Mouse (Mus musculus) layer of hippocampus, postnatal 10 days (tissue): ENCODE data around the gene Mea1. TPM values are rescaled to one million over a fixed set of nuclear protein-coding genes. Genes with fewer than 3 reads are reported as not detected.

Experiments
- DNase-seq, 2 experiments: peaks; one replicate each; pipeline ENCODE4 v3.0.0; 2021; ENCODE audit warnings: low spot score in 2 of 2
- long read RNA-seq: library from polyadenylated mRNA; stranded (forward); transcript quantifications from one replicate; pipeline ENCODE4 v2.0.0, GENCODE M21; 2023
- total RNA-seq, 2 experiments: library from RNA; stranded (reverse); gene quantifications; 2 replicates each; pipeline ENCODE4 v1.2.3; 2021

The Mea1 gene
- 100 to 1,000 TPM; 118 TPM for total RNA-seq
- long read RNA-seq, transcript Mea1-206 (4 exons, 945 nt): major isoform, 99 of 148 reads
- long read RNA-seq, transcript Mea1-201 (4 exons, 859 nt): minor isoform, 11 of 148 reads
- long read RNA-seq, transcript Mea1-207 (4 exons, 673 nt): minor isoform, 5 of 148 reads
- long read RNA-seq, transcript Mea1-205 (3 exons, 757 nt): minor isoform, 23 of 148 reads
- long read RNA-seq, partial matches to known transcripts: 2 of 148 reads
- long read RNA-seq, other reads (novel, unspliced or antisense): 5 of 148 reads

DNA sequence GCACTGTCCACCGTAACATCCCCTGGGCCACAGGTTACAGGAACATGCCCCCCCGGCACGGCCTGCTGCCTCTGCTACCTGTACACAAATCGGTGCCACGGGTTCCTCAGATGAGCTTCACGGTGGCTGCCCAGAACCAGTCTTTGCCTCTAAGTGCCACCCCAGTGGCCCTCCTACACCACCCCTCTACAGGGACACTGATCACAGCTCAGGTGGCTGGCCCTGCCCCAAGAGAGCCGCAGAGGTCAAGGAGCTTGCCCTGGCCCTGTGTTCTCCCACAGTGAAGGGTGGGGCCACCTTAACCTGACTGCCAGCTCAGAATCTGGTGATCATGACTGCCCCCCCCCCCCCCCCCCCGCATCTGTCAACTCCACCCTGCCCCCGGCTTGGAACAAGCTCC lies at the start of gene Mea1:
Gene Mea1, plus strand, starts transcription at position 378 of the 400 bp plus-strand sequence.
- DNase-seq: no peak

DNA sequence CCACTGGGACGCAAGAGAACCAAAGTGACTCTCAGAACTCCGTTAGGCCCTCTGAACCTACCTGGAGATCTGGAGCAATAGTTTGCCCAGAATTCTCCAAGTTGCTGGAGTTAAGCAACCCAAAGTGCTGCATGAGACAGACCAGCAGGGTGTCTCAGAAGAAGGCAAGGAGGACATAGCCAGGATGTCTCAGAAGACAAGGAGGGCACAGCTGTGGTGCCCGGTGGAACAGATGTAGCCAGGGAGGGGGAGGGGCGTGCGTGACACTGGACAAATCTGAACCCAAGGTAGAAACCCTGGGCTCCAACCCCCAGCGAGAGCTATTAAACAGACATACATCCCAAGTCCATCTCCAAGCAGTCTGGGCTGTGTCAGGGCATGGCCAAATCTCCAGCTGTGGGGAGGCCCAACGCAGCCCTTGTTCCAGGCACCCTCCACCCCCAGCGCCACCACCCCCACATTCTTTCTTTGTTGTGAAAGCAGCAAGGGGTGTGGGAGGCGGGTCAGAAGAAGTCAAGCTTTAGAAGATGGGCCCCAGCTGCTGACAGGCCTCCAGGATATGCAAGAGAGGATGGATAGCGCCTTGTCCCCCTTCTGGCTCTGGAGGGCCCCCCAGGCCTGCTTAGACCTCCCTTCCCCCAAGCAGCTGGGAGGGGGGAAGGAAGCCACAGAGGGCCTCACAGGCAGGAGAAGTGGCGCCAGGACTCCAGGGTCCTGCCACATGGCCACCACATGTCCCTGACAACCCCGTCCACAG lies 48.7 kb upstream of the Mea1 start:
- no peak for DNase-seq

DNA sequence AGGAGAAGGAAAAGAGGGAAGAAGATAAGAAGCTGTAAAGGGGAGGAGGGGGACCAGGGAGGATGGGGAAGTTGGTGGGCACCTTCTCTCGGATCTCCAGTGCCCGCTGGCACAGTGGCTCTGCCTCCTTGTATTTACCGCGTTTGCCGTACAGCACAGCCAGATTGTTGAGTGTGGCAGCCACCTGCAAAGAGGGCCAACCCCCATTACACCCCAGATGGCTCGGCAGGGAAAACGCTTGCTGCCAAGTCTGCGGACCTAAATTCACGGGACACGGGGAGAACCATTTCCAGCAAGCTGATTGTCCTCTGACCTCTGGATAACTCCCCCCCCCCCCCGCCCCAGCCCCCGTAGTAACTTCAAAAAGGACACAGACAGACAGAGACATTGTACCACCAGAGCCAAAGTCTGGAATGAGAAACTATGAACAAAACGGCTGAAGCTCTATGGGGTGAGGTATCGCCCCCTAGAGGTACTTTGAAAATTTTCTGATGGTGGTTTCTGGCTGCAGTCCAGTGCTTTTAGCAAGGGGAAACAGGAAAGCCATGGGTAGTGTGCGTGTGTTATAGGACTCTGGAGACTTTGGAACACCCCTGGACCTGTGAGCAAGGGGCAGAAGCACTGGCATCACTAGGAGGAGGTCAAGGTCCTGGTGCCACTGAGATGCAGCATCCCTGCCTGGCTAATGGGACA lies 41.6 kb upstream of the Mea1 start:
- peak; percentile 80 to 84 for DNase-seq

DNA sequence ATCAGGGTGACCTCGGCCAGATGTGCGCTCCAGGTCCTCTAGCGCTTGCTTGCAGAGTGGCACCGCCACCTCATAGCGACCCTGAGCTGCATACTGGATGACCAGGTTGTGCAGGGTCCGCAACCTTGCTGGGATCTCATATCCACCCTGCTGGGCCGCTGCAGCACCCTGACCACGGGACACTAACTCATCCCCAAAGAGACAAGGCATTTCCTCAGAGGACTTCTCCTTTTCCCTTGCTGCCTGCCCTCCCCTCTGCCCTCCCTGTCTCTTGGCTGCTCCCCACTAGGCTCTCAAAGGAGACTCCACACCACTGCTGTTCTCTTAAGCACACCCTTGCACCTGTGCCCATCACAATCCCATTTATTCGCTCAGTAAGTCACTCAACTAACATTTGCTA lies 38.7 kb upstream of the Mea1 start:
- no peak for DNase-seq

DNA sequence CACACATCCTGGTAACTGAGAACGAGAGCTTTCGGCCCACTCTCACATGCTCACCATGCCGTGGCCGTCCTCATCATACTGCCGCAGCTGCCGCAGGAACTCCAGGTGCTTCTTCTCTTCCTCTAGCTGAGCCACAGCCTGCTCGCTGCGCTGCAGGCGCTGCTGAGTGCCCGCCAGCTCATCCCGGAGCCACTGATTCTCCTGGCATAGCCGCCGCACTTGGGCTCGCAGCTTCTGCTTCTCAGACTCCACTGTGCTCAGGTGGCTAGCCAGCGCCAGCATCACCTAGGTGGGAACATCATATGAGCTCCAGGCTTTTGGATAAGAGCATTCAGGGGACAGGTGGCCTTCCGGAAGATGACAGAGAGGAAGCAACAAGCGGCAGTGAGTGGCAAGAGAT lies 36.5 kb upstream of the Mea1 start:
- DNase-seq: no peak

DNA sequence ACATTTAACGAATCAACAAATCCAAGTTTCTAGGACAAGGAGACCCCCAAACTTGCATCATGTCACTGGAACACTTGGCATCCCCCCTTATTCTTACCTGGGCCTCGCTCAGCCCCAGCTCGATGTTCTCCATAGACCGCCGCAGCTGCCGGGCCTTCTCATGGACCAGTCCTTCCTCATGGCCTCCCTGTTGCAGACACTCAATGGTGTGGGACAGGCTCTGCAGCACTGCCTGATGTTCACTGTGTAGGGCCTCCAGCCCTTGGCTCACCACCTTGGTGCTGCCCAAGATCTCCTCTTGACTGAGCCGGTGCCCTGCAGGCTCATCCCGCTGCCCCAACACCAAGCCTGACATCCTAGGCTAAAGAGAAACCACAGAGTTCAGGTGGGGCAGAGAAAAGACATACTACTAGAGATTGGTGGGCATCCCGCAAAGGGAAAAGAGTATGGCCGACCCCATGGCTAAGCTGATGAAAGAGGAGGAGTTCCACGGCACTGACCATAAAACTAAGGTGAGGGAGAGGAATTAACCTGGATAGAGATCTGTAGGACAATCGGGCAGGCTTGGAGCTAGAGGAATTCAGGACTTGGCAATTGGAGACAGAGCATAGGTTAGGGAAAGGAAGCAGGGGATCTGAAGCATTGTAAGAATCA lies 34.3 kb upstream of the Mea1 start:
- DNase-seq: no peak

DNA sequence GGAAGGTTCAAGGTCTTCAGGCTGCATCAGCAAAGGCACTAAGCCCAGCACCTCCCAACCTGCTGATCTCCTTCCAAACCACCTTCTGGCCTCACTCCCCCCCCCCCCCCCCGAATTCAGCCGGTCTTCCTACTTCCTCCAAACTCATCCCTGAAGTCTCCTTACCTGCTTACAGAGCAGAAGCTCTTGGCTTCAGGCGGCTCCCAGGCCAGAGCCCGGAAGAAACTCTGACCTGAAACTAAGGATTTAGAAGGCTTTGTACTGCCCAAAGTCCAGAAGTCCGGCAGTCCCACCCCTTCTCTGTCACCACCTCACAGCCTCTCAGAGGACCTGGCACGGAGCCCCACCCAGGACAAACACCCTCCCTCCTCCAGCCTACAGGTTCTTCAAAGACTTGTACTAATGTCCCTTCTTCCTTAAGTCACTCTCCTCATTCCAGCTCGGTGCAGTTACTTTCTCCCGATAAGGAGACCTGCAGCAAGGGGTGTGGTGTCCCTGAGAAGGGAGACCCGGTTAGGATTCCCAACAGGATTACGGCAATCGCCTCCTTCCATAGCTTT lies 33.6 kb upstream of the Mea1 start:
- peak in 1 of 2 experiments; percentile 47 for DNase-seq

DNA sequence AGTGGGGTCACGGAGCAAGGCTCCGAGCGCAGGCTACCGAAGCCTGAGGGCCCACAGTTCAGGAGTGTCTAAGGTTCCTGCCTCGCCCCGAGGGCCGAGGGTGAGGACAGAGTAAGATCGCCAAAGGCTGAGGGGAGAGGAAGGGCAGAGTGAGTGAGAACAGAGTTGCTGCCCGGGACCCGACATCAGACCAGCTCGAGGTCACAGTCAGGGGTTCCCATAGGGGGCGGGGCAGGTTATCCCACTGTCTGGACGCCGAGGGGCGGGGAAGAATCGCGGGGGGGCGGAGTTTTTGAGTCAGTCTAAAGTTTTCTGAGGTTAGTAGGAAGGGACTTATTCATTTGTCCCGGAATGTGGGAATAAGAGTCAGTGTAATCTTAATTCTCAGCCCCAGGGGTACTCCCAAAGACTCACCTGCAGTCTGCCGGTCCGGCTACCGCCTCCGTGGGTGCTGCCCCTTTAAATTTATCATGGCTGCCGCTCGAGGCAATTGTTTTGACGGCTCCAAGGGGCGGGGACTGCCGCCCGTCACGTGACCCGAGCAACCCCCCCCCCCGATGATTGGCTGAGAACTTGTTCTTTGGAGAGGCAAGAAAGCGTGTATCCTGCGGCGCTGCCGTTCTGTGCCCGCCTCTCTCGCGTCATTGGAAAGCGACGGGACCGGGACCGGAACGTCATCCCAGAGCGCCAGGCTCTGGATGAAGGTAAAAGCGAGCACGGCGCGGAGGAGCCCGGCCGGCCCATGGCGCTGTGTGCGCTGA lies 32.9 kb upstream of the Mea1 start, which contains the start of the genes Klc4 and Mrpl2:
Gene Klc4, minus strand, starts transcription at position 462 of the 761 bp plus-strand sequence.
Gene Mrpl2, plus strand, starts transcription at position 669 of the 761 bp plus-strand sequence.
- peak; percentile 99 to 100 for DNase-seq

DNA sequence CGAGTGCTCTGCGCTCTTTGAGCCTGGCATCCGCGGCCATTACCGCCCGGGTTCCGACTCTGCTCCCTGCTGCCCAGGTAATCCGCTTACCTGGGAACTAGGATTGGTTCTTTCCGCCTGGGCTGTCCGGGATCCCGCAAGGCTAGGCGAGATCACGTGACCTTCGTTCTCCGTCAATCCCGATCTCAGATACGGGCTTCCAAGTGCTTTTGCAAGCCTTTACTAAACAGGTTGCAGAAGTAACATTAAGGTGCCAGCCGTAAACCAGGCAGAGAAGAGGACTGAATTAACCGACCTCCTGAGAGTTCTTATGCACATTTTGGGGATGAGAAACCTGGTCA lies 32.3 kb upstream of the Mea1 start:
- no peak for DNase-seq

DNA sequence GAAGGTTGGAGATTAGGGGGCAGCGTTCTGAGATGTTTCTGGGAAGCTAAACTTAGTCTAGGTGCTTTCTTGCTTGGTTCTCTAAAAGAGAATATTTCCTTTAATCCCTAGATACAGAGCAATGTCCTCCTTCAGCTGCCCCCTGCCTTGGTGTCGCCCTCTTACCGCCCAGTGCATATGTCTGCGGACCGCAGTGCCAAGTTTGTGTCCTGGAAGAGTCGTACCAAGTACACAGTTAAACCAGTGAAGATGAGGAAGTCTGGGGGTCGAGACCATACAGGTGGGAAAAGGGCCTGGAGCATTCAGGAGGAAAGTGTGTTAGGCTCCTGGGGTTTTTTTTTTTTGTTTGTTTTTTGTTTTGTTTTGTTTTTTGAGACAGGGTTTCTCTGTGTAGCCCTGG lies 31.3 kb upstream of the Mea1 start:
- DNase-seq: no peak

DNA sequence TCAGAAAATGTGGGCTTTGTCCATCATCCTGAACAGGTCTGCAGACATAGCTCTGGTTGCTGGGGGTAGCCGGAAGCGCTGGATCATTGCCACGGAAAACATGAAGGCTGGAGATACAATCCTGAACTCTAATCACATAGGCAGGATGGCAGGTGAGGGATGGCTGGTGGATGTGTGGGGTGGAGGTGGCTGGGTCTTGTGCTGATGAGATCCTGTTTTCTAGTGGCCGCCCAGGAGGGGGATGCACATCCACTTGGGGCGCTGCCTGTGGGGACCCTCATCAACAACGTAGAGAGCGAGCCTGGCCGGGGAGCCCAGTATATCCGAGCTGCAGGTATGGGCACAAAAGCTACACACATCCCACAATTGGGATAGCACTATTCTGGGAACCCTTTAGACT lies 30.2 kb upstream of the Mea1 start:
- DNase-seq: no peak

DNA sequence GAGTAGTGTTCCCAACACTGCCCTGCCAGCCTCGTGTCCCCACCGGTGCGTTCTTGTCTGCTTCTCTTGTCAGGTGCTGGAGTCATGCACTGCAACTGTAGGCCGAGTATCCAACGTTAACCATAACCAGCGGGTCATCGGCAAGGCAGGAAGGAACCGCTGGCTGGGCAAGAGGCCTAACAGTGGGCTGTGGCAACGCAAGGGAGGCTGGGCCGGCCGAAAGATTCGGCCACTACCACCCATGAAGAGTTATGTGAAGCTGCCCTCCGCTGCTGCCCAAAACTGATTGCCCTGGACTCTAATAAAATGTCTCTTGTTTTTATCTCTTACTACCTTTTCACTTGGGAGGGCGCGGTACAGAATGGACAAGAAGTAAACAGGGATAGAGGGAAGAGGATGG lies 28.8 kb upstream of the Mea1 start:
- DNase-seq: peak in 1 of 2 experiments; percentile 37

DNA sequence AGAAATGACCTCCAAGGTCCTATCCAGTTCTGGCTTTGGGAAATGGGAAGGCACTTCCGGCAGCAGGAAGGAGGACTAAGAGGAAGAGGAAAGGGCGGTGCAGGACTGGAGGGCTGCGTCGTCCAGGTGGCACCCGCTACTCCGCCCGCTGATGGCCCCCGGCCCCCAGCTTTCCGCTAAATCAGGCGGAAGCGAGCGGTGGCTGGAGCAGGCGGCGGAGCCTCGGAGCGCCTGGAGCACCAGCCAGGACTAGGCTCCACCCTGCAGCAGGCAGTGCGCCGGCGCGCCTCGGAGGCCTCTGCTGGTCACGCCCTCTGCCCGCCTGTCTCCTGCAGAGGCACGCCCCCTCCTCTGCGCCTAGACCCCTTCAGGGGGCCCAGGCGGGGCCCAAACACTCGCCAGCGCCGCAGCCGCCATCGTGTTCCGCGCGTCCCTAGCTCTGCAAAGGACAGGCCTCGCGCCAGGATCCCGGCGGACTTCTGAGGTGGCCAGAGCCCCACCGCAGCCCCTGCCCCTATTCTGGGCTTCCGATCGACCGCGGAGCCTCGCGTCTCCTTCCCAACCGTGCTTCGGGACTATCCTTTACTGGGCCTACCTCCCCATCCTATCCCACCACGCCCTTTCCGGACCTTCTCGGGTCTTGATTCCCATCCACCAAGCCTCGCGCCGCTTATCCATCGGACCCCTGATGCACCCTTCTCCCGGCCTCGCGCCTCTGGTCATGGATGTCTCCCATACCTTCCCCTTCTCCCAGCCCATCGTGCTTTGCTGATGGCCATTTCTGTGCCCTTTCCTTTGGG lies 28.2 kb upstream of the Mea1 start, which contains the start of gene Cul7:
Gene Cul7, plus strand, starts transcription at position 106 of the 800 bp plus-strand sequence.
- DNase-seq: peak; percentile 88 to 94

DNA sequence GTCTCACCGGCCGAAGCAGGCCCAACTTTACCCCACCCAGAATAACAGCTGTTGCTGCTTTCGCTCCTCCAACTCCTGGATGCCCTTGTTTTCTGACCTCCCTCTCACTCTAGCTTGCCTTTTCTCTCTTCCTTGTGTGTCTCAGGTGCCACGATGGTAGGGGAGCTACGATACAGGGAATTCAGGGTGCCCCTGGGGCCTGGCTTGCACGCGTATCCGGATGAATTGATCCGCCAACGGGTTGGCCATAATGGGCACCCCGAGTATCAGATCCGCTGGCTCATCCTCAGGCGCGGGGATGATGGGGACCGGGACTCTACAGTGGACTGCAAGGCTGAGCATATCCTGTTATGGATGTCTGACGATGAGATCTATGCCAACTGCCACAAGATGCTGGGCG lies 27.3 kb upstream of the Mea1 start:
- no peak for DNase-seq

DNA sequence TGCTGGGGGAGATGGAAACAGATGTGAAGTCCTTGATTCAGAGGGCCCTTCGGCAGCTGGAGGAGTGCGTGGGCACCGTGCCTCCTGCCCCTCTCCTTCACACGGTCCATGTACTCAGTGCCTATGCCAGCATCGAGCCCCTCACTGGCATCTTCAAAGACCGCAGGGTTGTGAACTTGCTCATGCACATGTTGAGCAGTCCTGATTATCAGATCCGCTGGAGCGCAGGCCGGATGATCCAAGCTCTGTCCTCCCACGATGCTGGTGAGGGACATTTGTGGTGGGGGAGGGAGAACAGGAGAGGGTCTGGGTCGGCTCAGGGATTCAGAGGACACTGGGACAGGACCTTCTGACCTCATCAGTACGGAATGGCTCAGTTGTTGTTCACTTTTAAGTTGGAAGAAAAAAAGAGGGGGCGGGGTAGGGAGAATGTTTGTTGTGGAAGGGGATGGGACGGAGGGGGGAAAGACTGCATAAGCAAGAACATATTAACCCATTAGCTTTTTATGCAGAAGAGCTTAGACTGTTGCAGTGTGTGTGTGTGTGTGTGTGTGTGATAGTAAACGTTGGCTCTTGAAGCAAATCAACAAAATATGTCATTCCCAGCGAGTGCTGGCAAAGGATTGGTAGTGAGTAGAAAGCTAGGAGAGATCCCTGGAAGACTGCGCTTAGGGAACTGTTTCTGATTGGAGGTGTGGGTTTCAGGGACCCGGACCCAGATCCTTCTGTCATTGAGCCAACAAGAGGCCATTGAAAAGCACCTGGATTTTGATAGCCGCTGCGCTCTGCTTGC lies 26.6 kb upstream of the Mea1 start:
- no peak for DNase-seq

DNA sequence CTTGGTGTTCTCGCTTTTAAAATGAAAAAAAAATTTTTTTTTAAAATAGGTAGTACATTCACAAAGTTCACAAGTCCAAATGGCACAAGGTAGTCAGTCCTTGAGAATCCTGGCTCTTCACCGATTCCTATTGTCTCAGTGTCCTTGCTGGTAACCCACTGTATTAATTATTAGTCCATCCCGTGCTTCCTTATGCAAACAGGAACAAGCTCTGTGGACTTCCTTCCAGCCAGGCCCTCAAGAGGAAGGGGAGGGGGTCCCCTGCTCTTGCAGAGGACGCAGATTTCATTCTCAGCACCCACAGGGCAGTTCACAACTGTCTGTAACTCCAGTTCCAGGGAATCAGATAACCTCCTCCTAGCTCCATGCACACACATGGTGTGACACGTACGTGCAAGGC lies 22.5 kb upstream of the Mea1 start:
- DNase-seq: no peak

DNA sequence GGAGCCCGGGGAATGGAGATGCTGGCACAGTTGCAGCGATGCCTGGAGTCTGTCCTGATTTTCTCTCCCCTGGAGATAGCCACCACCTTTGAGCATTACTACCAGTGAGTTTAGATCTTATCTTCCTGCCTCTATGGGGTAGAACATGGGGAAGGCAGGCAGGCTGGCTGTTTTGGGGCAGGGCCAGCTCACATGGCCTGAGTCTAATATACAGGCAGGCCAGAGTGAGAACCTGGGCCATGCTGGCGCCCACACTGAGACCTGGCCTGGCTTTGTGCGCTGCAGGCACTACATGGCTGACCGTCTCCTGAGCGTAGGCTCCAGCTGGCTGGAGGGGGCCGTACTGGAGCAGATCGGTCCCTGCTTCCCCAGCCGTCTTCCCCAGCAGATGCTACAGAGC lies 17.2 kb upstream of the Mea1 start:
- no peak for DNase-seq

DNA sequence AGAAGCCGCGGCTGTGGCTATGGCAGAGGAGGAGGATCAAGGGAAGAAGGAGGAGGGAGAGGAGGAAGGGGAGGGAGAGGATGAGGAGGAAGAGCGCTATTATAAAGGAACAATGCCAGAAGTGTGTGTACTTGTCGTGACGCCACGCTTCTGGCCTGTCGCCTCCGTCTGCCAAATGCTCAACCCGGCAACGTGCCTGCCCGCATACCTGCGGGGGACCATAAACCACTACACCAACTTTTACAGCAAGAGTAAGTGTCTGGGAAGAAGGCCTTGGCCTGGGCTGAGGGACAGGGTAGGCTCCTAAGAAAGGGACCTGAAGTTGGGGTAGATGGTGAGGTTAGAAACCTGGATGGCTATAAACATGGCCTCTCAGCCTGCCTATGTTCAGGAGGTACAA lies 16.6 kb upstream of the Mea1 start:
- no peak for DNase-seq

DNA sequence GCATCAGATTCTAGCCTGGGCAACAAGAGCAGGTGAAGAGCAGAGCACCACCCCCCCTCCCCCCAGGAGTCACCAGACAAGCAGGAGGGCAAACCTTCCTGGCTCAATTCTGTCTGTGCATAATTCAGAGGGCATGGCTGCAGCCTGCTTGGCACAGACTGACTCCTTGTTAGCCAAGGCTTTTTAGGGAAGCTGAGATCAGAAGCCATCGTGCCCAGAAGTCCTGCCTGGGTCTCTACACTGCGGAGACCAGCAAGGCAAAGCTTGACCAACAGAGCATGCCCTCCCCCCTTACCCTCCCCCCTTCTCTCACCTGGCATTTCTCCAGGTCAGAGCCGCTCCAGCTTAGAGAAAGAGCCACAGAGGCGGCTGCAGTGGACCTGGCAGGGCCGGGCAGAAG lies 15.9 kb upstream of the Mea1 start:
- no peak for DNase-seq
